Mouse (Mus musculus) forebrain, postnatal 0 days (tissue): ENCODE data around the gene Gm21149. TPM values are rescaled to one million over a fixed set of nuclear protein-coding genes. Genes with fewer than 3 reads are reported as not detected.
A peak's percentile ranks its signal among the peaks of the same experiment; 100 is the strongest.
"Not testable (repeated sequence)": the region's sequence is repeated elsewhere in the genome, so short reads cannot be mapped to it uniquely, and the experiment has no call there.

Source experiments
- ATAC-seq: fragments of 200-750 bp; cut with Nextera tagmentation; 2 replicates; pipeline ENCODE4 v1.8.0; 2017; ENCODE audit warnings: mild to moderate bottlenecking, moderate library complexity
- DNase-seq: peaks from one replicate; pipeline ENCODE4 v3.0.0-alpha.2; 2015
- H3K27ac ChIP-seq: fragments of 300-500 bp; sonication (generic); 2 replicates; pipeline ENCODE4 v1.5.1; 2014; ENCODE audit warnings: low read depth, mild to moderate bottlenecking, antibody characterized with exemption, low read length, moderate library complexity, mixed read lengths
- H3K27me3 ChIP-seq: fragments of 300-500 bp; sonication (generic); 2 replicates; pipeline ENCODE4 v1.6.1; 2014; ENCODE audit warnings: mild to moderate bottlenecking, low read length, mixed read lengths; ENCODE audit not compliant: insufficient read depth
- H3K36me3 ChIP-seq: fragments of 300-500 bp; sonication (generic); 2 replicates; pipeline ENCODE4 v1.6.1; 2014; ENCODE audit warnings: mild to moderate bottlenecking, moderate library complexity; ENCODE audit not compliant: insufficient read depth
- H3K4me1 ChIP-seq: fragments of 300-500 bp; sonication (generic); 2 replicates; pipeline ENCODE4 v1.6.1; 2014; ENCODE audit warnings: antibody characterized with exemption; ENCODE audit not compliant: insufficient read depth
- H3K4me2 ChIP-seq: fragments of 300-500 bp; sonication (generic); 2 replicates; pipeline ENCODE4 v1.6.1; 2014; ENCODE audit warnings: low read depth, mild to moderate bottlenecking, moderate library complexity
- H3K4me3 ChIP-seq: fragments of 300-500 bp; sonication (generic); 2 replicates; pipeline ENCODE4 v1.5.1; 2014; ENCODE audit warnings: low read depth, low read length, mixed read lengths
- H3K9ac ChIP-seq: fragments of 300-500 bp; sonication (generic); 2 replicates; pipeline ENCODE4 v1.6.1; 2014; ENCODE audit warnings: mild to moderate bottlenecking
- H3K9me3 ChIP-seq: fragments of 300-500 bp; sonication (generic); 2 replicates; pipeline ENCODE4 v1.6.1; 2016; ENCODE audit warnings: low read length
- CTCF ChIP-seq: sonication (generic); IDR thresholded peaks from 2 replicates; pipeline ENCODE4 v1.5.1; 2016; ENCODE audit warnings: antibody characterized with exemption, control low read depth, low read depth
- WGBS: fragments of 180-500 bp; shearing (Covaris S2); extraction: QIAGEN DNeasy Blood & Tissue Kit; methylation state at CpG from one replicate; pipeline ENCODE4 v1.1.7; 2014; 5-methylcytosine and 5-hydroxymethylcytosine counted together
- polyA plus RNA-seq: library from polyadenylated mRNA; unstranded; fragments of >200 nt; fragmentation: Nextera tagmentation; extraction: Ambion mirVana; gene quantifications from 2 replicates; pipeline ENCODE4 v1.2.1, GENCODE M21; 2015
- total RNA-seq: library from RNA; depleted of rRNA; stranded (reverse); fragments of >200 nt; gene quantifications from 2 replicates; pipeline ENCODE4 v1.2.3, GENCODE M21; 2014; rRNA removed

The Gm21149 gene
- total RNA-seq (not detected in 2 replicates), polyA plus RNA-seq (0.15 TPM in 1 of 2 replicates, not detected in the other)

GRCm38 (mm10) chr5:15476423-15476822, at the start of gene Gm21149:
Gene Gm21149 (minus strand): TSS chr5:15476523.
- not testable (repeated sequence) for H3K36me3 ChIP-seq, H3K9me3 ChIP-seq, H3K9ac ChIP-seq, DNase-seq, H3K27ac ChIP-seq, ATAC-seq, H3K4me3 ChIP-seq, H3K27me3 ChIP-seq, H3K4me1 ChIP-seq, H3K4me2 ChIP-seq
- 62% methylated on average over 1 of the region's 1 CpGs for WGBS

- H3K4me1 ChIP-seq, H3K4me2 ChIP-seq, H3K36me3 ChIP-seq, H3K9ac ChIP-seq, ATAC-seq, DNase-seq, H3K27me3 ChIP-seq, H3K4me3 ChIP-seq, H3K27ac ChIP-seq: not testable (repeated sequence)
- peaks cover 16% of the 10 kb centered on the region; the same call in 1 of the 2 replicates for H3K9me3 ChIP-seq
These were observed 46.1 kb upstream of the Gm21149 start for GRCm38 (mm10) chr5:15522470-15522869.

- not testable (repeated sequence) for H3K4me3 ChIP-seq, ATAC-seq, H3K9ac ChIP-seq, H3K27me3 ChIP-seq, H3K4me1 ChIP-seq, H3K27ac ChIP-seq, DNase-seq, H3K4me2 ChIP-seq, H3K36me3 ChIP-seq
- peaks cover 16% of the 10 kb centered on the region; the same call in 1 of the 2 replicates for H3K9me3 ChIP-seq
- 37% methylated on average over 2 of the region's 2 CpGs for WGBS
These were observed 45.7 kb upstream of the Gm21149 start for GRCm38 (mm10) chr5:15522028-15522427.

GRCm38 (mm10) chr5:15520418-15520817, 44.1 kb upstream of the Gm21149 start:
- WGBS: 24% methylated on average over 5 of the region's 5 CpGs

GRCm38 (mm10) chr5:15517150-15517549, 40.8 kb upstream of the Gm21149 start:
- DNase-seq, ATAC-seq, H3K4me3 ChIP-seq, H3K4me1 ChIP-seq, H3K9ac ChIP-seq, H3K4me2 ChIP-seq, H3K27ac ChIP-seq, H3K36me3 ChIP-seq, H3K27me3 ChIP-seq: not testable (repeated sequence)
- WGBS: 75% methylated on average over 2 of the region's 2 CpGs
- H3K9me3 ChIP-seq: peaks cover 15% of the 10 kb centered on the region; the same call in 1 of the 2 replicates

More at GRCm38 (mm10) chr5:15520418-15520817, 44.1 kb upstream of the Gm21149 start:
- peak; percentile 39 for TF ChIP-seq CTCF
- H3K36me3 ChIP-seq, H3K9me3 ChIP-seq, H3K27ac ChIP-seq, H3K4me2 ChIP-seq, H3K4me3 ChIP-seq, H3K27me3 ChIP-seq, ATAC-seq, H3K4me1 ChIP-seq, DNase-seq, H3K9ac ChIP-seq: not testable (repeated sequence)

DNA sequence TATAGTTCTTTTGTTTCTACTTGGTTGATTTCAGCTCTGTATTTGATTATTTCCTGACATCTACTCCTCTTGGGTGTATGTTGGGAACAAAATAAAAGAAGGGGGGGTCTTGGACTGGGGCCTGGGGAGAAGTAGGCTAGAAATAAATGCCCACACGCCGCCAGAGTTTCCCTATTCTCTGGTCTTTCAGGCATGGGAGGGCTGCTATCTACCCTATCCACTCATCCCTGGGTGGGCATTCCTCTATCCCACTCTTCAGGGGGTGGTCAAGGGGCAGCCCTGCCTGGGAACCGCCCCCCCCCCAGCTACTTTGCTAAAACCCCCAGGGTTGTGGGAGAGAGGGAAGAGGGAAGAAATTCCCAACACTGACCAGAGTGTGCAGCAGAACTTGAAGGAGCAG, 35.9 kb upstream of the Gm21149 start:
- H3K9ac ChIP-seq, H3K36me3 ChIP-seq, DNase-seq, H3K4me3 ChIP-seq, H3K4me1 ChIP-seq, ATAC-seq, H3K27me3 ChIP-seq, H3K27ac ChIP-seq, H3K4me2 ChIP-seq: not testable (repeated sequence)
- WGBS: 67% methylated on average over 3 of the region's 3 CpGs
- peaks cover 22% of the 10 kb centered on the region; the same call in 1 of the 2 replicates for H3K9me3 ChIP-seq

DNA sequence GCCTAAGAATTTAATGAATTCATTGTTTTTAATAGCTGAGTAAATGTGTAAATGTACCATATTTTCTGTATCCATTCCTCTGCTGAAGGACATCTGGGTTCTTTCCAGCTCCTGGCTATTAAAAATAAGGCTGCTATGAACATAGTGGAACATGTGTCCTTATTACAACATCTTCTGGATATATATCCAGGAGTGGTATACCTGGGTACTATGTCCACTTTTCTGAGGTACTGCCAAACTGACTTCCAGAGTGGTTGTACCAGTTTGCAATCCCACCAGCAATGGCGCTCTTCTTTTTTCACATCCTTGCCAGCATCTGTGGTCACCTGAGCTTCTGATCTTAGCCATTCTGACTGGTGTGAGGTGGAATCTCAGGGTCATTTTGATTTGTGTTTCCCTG, 33.6 kb upstream of the Gm21149 start:
- H3K4me3 ChIP-seq, H3K4me1 ChIP-seq, H3K36me3 ChIP-seq, H3K4me2 ChIP-seq, ATAC-seq, H3K27ac ChIP-seq, DNase-seq, H3K27me3 ChIP-seq, H3K9ac ChIP-seq: not testable (repeated sequence)
- H3K9me3 ChIP-seq: peaks cover 22% of the 10 kb centered on the region; the same call in 1 of the 2 replicates
- WGBS: 83% methylated on average over 1 of the region's 1 CpGs
